Mouse (Mus musculus) forebrain, embryonic 14.5 days (tissue): ENCODE measurements around the gene Rps5. TPM values are rescaled to one million over a fixed set of nuclear protein-coding genes. Genes with fewer than 3 reads are reported as not detected.

Experiments
- ATAC-seq: fragments of 200-750 bp; cut with Nextera tagmentation; 2 replicates; pipeline ENCODE4 v1.8.0; 2017; ENCODE audit warnings: mild to moderate bottlenecking, moderate library complexity
- DNase-seq: peaks from one replicate; pipeline ENCODE4 v3.0.0-alpha.2; 2015; ENCODE audit warnings: low spot score
- H3K27ac ChIP-seq: fragments of 300-500 bp; sonication (generic); 2 replicates; pipeline ENCODE4 v1.5.1; 2014; ENCODE audit warnings: low read depth, mild to moderate bottlenecking, control low read depth, low read length, moderate library complexity
- H3K27me3 ChIP-seq: fragments of 300-500 bp; sonication (generic); replicated peaks from 2 replicates; pipeline ENCODE4 v1.6.1; 2014; ENCODE audit warnings: low read length, control low read depth, mixed read lengths; ENCODE audit not compliant: control insufficient read depth, insufficient read depth
- H3K36me3 ChIP-seq: fragments of 300-500 bp; sonication (generic); 2 replicates; pipeline ENCODE4 v1.6.1; 2014; ENCODE audit warnings: low read length, control low read depth; ENCODE audit not compliant: control insufficient read depth, insufficient read depth
- H3K4me1 ChIP-seq: fragments of 300-500 bp; sonication (generic); 2 replicates; pipeline ENCODE4 v1.6.1; 2014; ENCODE audit warnings: antibody characterized with exemption, low read length, control low read depth; ENCODE audit not compliant: control insufficient read depth, insufficient read depth
- H3K4me2 ChIP-seq: fragments of 300-500 bp; sonication (generic); 2 replicates; pipeline ENCODE4 v1.6.1; 2014; ENCODE audit warnings: mild to moderate bottlenecking, control low read depth, low read length
- H3K4me3 ChIP-seq: fragments of 300-500 bp; sonication (generic); 2 replicates; pipeline ENCODE4 v1.5.1; 2014; ENCODE audit warnings: low read depth, low read length, control low read depth
- H3K9ac ChIP-seq: fragments of 300-500 bp; sonication (generic); 2 replicates; pipeline ENCODE4 v1.6.1; 2014; ENCODE audit warnings: mild to moderate bottlenecking, low read length, control low read depth, moderate library complexity
- H3K9me3 ChIP-seq: fragments of 300-500 bp; sonication (generic); replicated peaks from 2 replicates; pipeline ENCODE4 v1.6.1; 2016; ENCODE audit warnings: low read length, control low read depth, mixed read lengths; ENCODE audit not compliant: control insufficient read depth
- WGBS: fragments of 180-500 bp; shearing (Covaris S2); extraction: QIAGEN DNeasy Blood & Tissue Kit; methylation state at CpG from one replicate; pipeline ENCODE4 v1.1.7; 2014; 5-methylcytosine and 5-hydroxymethylcytosine counted together
- polyA plus RNA-seq: library from polyadenylated mRNA; unstranded; fragments of >200 nt; fragmentation: Nextera tagmentation; extraction: Ambion mirVana; gene quantifications from 2 replicates; pipeline ENCODE4 v1.2.1, GENCODE M21; 2014

Gene Rps5
- polyA plus RNA-seq, 1 experiment from 2014 or later: 1,089 TPM

GRCm38 (mm10) chr7:12940599-12940998 lies 18.5 kb downstream of the Rps5 start:
- DNase-seq: no peak
- H3K4me2 ChIP-seq: no peak overlapping the region
- H3K27ac ChIP-seq: no peak overlapping the region
- no peak overlapping the region for H3K9ac ChIP-seq
- H3K4me1 ChIP-seq: no peaks in the 10 kb centered on the region
- WGBS: 75% methylated on average over 4 of the region's 4 CpGs
- ATAC-seq: no peak
- no peak overlapping the region for H3K4me3 ChIP-seq
- H3K36me3 ChIP-seq: no peaks in the 10 kb centered on the region
- no peaks in the 10 kb centered on the region for H3K27me3 ChIP-seq
- H3K9me3 ChIP-seq: no peaks in the 10 kb centered on the region

DNA sequence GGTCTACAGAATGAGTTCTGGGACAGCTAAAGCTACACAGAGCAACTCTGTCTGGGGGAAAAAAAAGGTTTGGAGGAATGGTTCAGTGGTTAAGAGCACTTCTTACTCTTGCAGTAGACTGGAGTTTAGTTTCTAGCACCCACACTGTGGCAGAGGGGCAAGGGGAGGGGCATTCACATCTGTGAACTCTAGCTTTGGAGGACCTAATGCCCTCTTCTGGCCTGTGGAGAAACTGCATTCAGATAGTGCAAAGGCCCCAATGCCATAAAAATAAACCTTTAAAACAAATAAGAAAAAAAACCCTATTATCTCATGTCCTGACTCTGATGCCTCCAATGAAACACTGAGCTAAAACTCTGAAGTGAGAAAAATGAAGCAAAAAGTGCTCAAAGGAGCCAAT lies 21.4 kb downstream of the Rps5 start:
- H3K27me3 ChIP-seq: no peaks in the 10 kb centered on the region
- H3K9ac ChIP-seq: no peak overlapping the region
- ATAC-seq (no peak), DNase-seq (peak; percentile 6)
- no peaks in the 10 kb centered on the region for H3K9me3 ChIP-seq
- H3K4me1 ChIP-seq: no peaks in the 10 kb centered on the region
- H3K27ac ChIP-seq: no peak overlapping the region
- no peaks in the 10 kb centered on the region for H3K36me3 ChIP-seq
- no peak overlapping the region for H3K4me2 ChIP-seq
- no peak overlapping the region for H3K4me3 ChIP-seq

DNA sequence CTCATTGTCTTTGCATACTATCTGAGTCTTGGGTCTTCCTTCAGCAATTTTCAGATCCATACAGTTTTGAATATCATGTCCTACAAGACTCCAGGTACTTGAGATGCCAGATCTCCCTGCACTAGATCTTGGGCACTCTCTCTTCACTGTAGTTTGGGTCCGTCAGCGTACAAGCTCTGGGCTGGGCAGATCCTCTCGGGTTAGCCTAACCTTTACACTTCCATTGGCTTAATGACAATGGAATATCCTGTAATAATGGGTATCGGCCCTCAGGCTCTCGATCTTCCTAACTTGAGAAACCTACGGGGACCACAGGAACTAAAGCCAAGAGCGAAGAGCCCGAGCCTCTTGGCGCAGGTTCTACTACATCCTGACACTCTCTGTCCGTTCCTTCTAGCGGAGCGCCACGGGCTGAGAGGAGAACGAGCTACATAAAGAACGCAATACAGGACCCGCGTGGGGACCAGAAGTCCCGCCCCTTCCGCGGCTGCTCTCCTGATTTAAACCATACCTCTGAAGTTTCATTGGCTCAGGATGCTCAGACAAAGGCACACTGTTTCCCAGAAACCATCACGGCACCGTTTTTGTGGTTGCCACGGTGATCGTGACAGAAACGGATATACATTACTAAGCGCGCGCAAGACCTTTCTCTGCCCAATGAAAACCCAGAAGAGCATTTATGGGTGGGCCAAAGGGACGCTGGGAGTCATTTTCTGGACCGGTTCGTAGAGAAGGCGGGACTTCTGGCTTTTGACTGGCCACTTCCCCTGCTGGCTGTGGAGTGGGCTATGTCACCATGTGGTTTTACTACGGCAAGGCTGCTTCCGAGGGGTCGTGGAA lies 27.2 kb downstream of the Rps5 start:
- WGBS: 10% methylated on average over 35 of the region's 35 CpGs
- peak; percentile 99 for DNase-seq

GRCm38 (mm10) chr7:12949872-12950229 lies 27.8 kb downstream of the Rps5 start:
- no peak for DNase-seq
- peak; percentile 18; the same call in 1 of the 2 replicates for ATAC-seq
- no peaks in the 10 kb centered on the region for H3K9me3 ChIP-seq
- H3K27ac ChIP-seq: peak overlapping the region; percentile 73; the same call in 1 of the 2 replicates
- 18% methylated on average over 16 of the region's 16 CpGs for WGBS
- peak overlapping the region; percentile 67 for H3K4me2 ChIP-seq
- no peaks in the 10 kb centered on the region for H3K36me3 ChIP-seq
- peak overlapping the region; percentile 38 for H3K4me3 ChIP-seq
- peak overlapping the region; percentile 58 for H3K9ac ChIP-seq
- H3K27me3 ChIP-seq: no peaks in the 10 kb centered on the region
- H3K4me1 ChIP-seq: 0 out of 2 replicates have a peak, but pooled peaks cover 4% of the 10 kb centered on the region

More for the DNA sequence above, 27.2 kb downstream of the Rps5 start:
- Histone ChIP-seq H3K36me3 (no peaks in the 10 kb centered on the region), H3K4me2 (peak overlapping the region; percentile 67), H3K9ac (peak overlapping the region; percentile 59), H3K27me3 (no peaks in the 10 kb centered on the region), H3K27ac (peak overlapping the region; percentile 87), H3K9me3 (no peaks in the 10 kb centered on the region), H3K4me3 (peak overlapping the region; percentile 38), H3K4me1 (0 out of 2 replicates have a peak, but pooled peaks cover 4% of the 10 kb centered on the region)
- peak; percentile 99 for ATAC-seq

- Histone ChIP-seq H3K9me3 (no peaks in the 10 kb centered on the region), H3K4me3 (no peak overlapping the region), H3K4me2 (no peak overlapping the region), H3K27ac (no peak overlapping the region), H3K27me3 (no peaks in the 10 kb centered on the region), H3K36me3 (no peaks in the 10 kb centered on the region), H3K9ac (no peak overlapping the region), H3K4me1 (0 out of 2 replicates have a peak, but pooled peaks cover 3% of the 10 kb centered on the region)
- DNase-seq: no peak
- 53% methylated on average over 3 of the region's 3 CpGs for WGBS
- ATAC-seq: no peak
These were observed 32.8 kb downstream of the Rps5 start for GRCm38 (mm10) chr7:12954896-12955295.

GRCm38 (mm10) chr7:12957511-12957910 lies 35.4 kb downstream of the Rps5 start:
- H3K4me1 ChIP-seq: no peaks in the 10 kb centered on the region
- no peaks in the 10 kb centered on the region for H3K9me3 ChIP-seq
- DNase-seq: no peak
- H3K4me3 ChIP-seq: no peak overlapping the region
- no peak overlapping the region for H3K4me2 ChIP-seq
- no peaks in the 10 kb centered on the region for H3K27me3 ChIP-seq
- no peaks in the 10 kb centered on the region for H3K36me3 ChIP-seq
- H3K27ac ChIP-seq: no peak overlapping the region
- H3K9ac ChIP-seq: no peak overlapping the region
- 68% methylated on average over 5 of the region's 5 CpGs for WGBS
- ATAC-seq: no peak

GRCm38 (mm10) chr7:12958948-12959347 lies 36.9 kb downstream of the Rps5 start:
- Histone ChIP-seq H3K4me3 (no peak overlapping the region), H3K4me1 (no peaks in the 10 kb centered on the region), H3K9me3 (no peaks in the 10 kb centered on the region), H3K4me2 (no peak overlapping the region), H3K36me3 (no peaks in the 10 kb centered on the region), H3K9ac (no peak overlapping the region), H3K27ac (no peak overlapping the region), H3K27me3 (no peaks in the 10 kb centered on the region)
- WGBS: 84% methylated on average over 4 of the region's 4 CpGs
- no peak for DNase-seq
- ATAC-seq: no peak

- no peak overlapping the region for H3K9ac ChIP-seq
- no peak overlapping the region for H3K4me3 ChIP-seq
- no peaks in the 10 kb centered on the region for H3K27me3 ChIP-seq
- 15% methylated on average over 4 of the region's 4 CpGs for WGBS
- DNase-seq: no peak
- H3K9me3 ChIP-seq: no peaks in the 10 kb centered on the region
- no peaks in the 10 kb centered on the region for H3K4me1 ChIP-seq
- no peaks in the 10 kb centered on the region for H3K36me3 ChIP-seq
- no peak for ATAC-seq
- no peak overlapping the region for H3K27ac ChIP-seq
- H3K4me2 ChIP-seq: no peak overlapping the region
These were observed 37.6 kb downstream of the Rps5 start for GRCm38 (mm10) chr7:12959718-12960117.

- Histone ChIP-seq H3K27me3 (no peaks in the 10 kb centered on the region), H3K4me3 (peak overlapping the region; percentile 39), H3K4me1 (peaks cover 6% of the 10 kb centered on the region), H3K4me2 (peak overlapping the region; percentile 57), H3K9ac (peak overlapping the region; percentile 68), H3K9me3 (no peaks in the 10 kb centered on the region), H3K27ac (peak overlapping the region; percentile 76), H3K36me3 (no peaks in the 10 kb centered on the region)
- 2% methylated on average over 29 of the region's 29 CpGs for WGBS
- DNase-seq: peak; percentile 96
- ATAC-seq: peak; percentile 80
These were observed 39.5 kb downstream of the Rps5 start for GRCm38 (mm10) chr7:12961511-12962141.
